Mouse (Mus musculus) monocyte, adult 5-6 weeks (primary cell): ENCODE measurements around the gene Tmem215. TPM values are rescaled to one million over a fixed set of nuclear protein-coding genes. Genes with fewer than 3 reads are reported as not detected.

Experiments used
- total RNA-seq: library from RNA; stranded (forward); fragments of 200-1000, 200-491, 200-594 nt; gene quantifications from 3 replicates; pipeline ENCODE4 v1.2.3, GENCODE M21; 2017

The Tmem215 gene
- total RNA-seq, 1 experiment from 2014 or later, result not detected

Other genes with a start within 250 kb of the Tmem215 start
- 40.6 to 102 TPM (median 50.8 TPM) in 3 replicates for gene Ddx58, start 232.4 kb upstream of the Tmem215 start, total RNA-seq
- 6.8 to 13.1 TPM (median 8.2 TPM) in 3 replicates for gene Smim27, start 202.6 kb upstream of the Tmem215 start, total RNA-seq
- gene Topors, start 202.3 kb upstream of the Tmem215 start, total RNA-seq, result 78.8 to 88.0 TPM (median 79.8 TPM) in 3 replicates
- 19.6 to 49.3 TPM (median 45.1 TPM) in 3 replicates for gene Ndufb6, start 192.8 kb upstream of the Tmem215 start, total RNA-seq
- 5.2 to 14.7 TPM (median 5.3 TPM) in 3 replicates for gene Aptx, start 231.0 kb downstream of the Tmem215 start, total RNA-seq
- 358 to 846 TPM (median 373 TPM) in 3 replicates for gene Dnaja1, start 250.0 kb downstream of the Tmem215 start, total RNA-seq